In the genomic region with DNA sequence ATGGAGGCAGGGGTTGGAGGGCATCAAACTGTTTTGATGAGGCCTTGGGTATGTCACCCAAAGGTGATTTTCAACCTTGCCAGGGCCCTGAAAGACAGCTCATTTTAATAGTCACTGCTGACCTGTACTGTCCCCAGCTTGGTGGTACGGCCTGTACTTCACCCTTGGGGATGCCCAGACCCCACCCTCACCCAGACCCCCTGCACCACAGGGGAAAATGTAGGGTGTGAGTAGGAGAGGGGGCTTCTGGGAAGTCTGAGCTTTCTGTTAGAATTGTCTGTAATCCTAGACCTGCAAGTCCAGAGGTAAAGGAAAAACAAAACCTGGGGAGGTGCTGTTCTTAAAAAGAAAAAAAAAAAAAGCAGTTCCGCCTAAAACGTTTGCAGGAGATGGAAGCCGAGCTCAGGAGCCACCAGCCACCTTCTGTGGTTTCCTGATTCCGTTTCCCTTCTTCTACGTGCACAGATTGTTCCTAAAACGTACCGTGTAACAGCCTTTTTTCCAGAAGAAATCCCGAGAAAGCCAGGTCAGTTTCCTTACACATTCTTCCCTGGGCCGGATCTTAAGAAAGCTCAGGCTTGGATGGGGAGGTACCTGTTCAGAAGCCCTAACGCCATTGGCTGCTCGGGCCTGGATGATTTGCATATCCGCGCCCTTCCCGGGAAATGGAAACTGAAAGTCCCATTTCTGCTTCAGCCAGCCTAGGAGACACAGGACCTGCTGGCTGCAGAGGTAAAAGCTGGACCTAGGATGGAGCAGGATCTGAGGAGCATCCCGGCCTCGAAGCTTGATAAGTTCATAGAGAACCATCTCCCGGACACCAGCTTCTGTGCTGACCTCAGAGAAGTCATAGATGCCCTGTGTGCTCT, we compare ENCODE assay signal across 8 mouse cellular contexts. TPM values are rescaled to one million over a fixed set of nuclear protein-coding genes. Genes with fewer than 3 reads are reported as not detected.
A peak's percentile ranks its signal among the peaks of the same experiment; 100 is the strongest.
DNase-seq lines count a peak whose midpoint lies in the region; ATAC-seq lines count a peak whose summit lies in the region.

Oas1c (minus strand) TSS at position 564 of the 869 bp plus-strand sequence.

- H3K27me3 ChIP-seq in heart, embryonic 13.5 days (replicated peaks), result peaks cover 3% of the 10 kb centered on the region; the same call in 1 of the 2 replicates
- no peaks in the 10 kb centered on the region for H3K27me3 ChIP-seq in liver, embryonic 12.5 days (replicated peaks)
- H3K27me3 ChIP-seq in stomach, embryonic 15.5 days (replicated peaks), result no peaks in the 10 kb centered on the region

- peak within 1 kb of the TSS; percentile 54 for H3K4me3 ChIP-seq in heart, embryonic 13.5 days
- peak within 1 kb of the TSS; percentile 58 for H3K4me3 ChIP-seq in liver, embryonic 12.5 days
- H3K4me3 ChIP-seq in stomach, embryonic 15.5 days (replicated peaks), result peak within 1 kb of the TSS; percentile 44

- peaks cover 12% of the 10 kb centered on the region; the same call in 1 of the 2 replicates for H3K4me1 ChIP-seq in heart, embryonic 13.5 days
- H3K4me1 ChIP-seq in liver, embryonic 12.5 days, result peaks cover 10% of the 10 kb centered on the region
- no peaks in the 10 kb centered on the region; the same call in 1 of the 2 replicates for H3K4me1 ChIP-seq in stomach, embryonic 15.5 days

- peak within 1 kb of the TSS; percentile 50; the same call in 1 of the 2 replicates for H3K27ac ChIP-seq in heart, embryonic 13.5 days (replicated peaks)
- no peak within 1 kb of the TSS for H3K27ac ChIP-seq in liver, embryonic 12.5 days
- peak within 1 kb of the TSS; percentile 83 for H3K27ac ChIP-seq in stomach, embryonic 15.5 days

- peak within 1 kb of the TSS; percentile 73 for H3K4me2 ChIP-seq in heart, embryonic 13.5 days
- H3K4me2 ChIP-seq in liver, embryonic 12.5 days, result peak within 1 kb of the TSS; percentile 70
- peak within 1 kb of the TSS; percentile 67 for H3K4me2 ChIP-seq in stomach, embryonic 15.5 days

- peak within 1 kb of the TSS; percentile 77 for H3K9ac ChIP-seq in heart, embryonic 13.5 days
- peak within 1 kb of the TSS; percentile 53 for H3K9ac ChIP-seq in liver, embryonic 12.5 days
- peak within 1 kb of the TSS; percentile 34; the same call in 1 of the 2 replicates for H3K9ac ChIP-seq in stomach, embryonic 15.5 days

- DNase-seq in CD4-positive, CD25-positive, alpha-beta regulatory T cell, adult 2 months (ENCODE audit: low read depth, low spot score), result peak; percentile 92
- DNase-seq in brain, embryonic 18.5 days (ENCODE audit: low read depth, low spot score), result peak; percentile 72
- peak; percentile 43 for DNase-seq in fat pad, adult 2 months (ENCODE audit: extremely low read depth, low read depth, low spot score)
- peak; percentile 90 for DNase-seq in kidney, postnatal 10 days
- peak; percentile 70 to 75 for DNase-seq in natural killer cell, adult 2 months (ENCODE audit: low spot score in 2 of 2)

- 7% methylated on average over 18 of the region's 18 CpGs for WGBS in heart, embryonic 13.5 days
- WGBS in liver, embryonic 12.5 days (ENCODE audit: insufficient replicate concordance), result 7% methylated on average over 18 of the region's 18 CpGs
- WGBS in stomach, embryonic 15.5 days, result 3% methylated on average over 18 of the region's 18 CpGs

- no peaks in the 10 kb centered on the region for H3K9me3 ChIP-seq in heart, embryonic 13.5 days
- H3K9me3 ChIP-seq in liver, embryonic 12.5 days (replicated peaks), result no peaks in the 10 kb centered on the region
- no peaks in the 10 kb centered on the region for H3K9me3 ChIP-seq in stomach, embryonic 15.5 days

- no peak for ATAC-seq in heart, embryonic 13.5 days (ENCODE audit: extremely low read depth, insufficient number of reproducible peaks, low FRiP score, low TSS enrichment)
- peak; percentile 79 for ATAC-seq in liver, embryonic 12.5 days
- peak; percentile 86 for ATAC-seq in stomach, embryonic 15.5 days (ENCODE audit: insufficient read depth, low FRiP score, low read depth)

- H3K36me3 ChIP-seq in heart, embryonic 13.5 days, result no peaks in the 10 kb centered on the region
- H3K36me3 ChIP-seq in liver, embryonic 12.5 days, result no peaks in the 10 kb centered on the region
- H3K36me3 ChIP-seq in stomach, embryonic 15.5 days, result no peaks in the 10 kb centered on the region

RNA-seq across cellular contexts. Expression of gene Oas1c, which starts in this region (rescaled TPM):
- 0.29 and 0.55 TPM in 2 replicates for polyA plus RNA-seq in heart, embryonic 13.5 days (2015; fragmentation: Nextera tagmentation; extraction: Ambion mirVana)
- polyA plus RNA-seq in liver, embryonic 12.5 days (2016; fragmentation: Nextera tagmentation; extraction: Ambion mirVana), result 0.20 and 0.24 TPM in 2 replicates
- polyA plus RNA-seq in stomach, embryonic 15.5 days (2015; fragmentation: Nextera tagmentation; extraction: Ambion mirVana), result 0.54 and 0.71 TPM in 2 replicates

Comparison
In these comparisons a context has a peak if more than half of its experiments do, and no peak if none do; other contexts are left out.
1. Peak in ATAC-seq, H3K4me3 ChIP-seq, H3K9ac ChIP-seq and H3K4me2 ChIP-seq in liver, embryonic 12.5 days; RNA of the gene not detected or under 1 TPM.
2. Peak in ATAC-seq, H3K4me3 ChIP-seq, H3K27ac ChIP-seq, H3K9ac ChIP-seq and H3K4me2 ChIP-seq in stomach, embryonic 15.5 days; RNA of the gene not detected or under 1 TPM.